In the genomic region with DNA sequence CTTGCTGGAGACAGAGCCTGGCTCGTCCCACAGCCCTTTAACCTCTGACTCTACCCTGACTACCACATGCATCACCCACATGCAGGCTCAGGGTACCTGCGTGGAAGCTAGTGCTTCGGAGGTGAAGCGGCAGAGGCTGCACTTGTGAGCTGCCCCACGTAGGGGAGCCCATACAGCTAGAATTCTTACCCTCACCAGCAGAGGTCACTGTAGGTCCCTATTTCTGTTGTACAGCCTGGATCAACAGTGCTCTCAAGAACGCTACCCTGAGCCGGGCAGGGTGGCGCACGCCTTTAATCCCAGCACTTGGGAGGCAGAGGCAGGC, we compare ENCODE assay signal across 9 mouse cellular contexts. TPM values are rescaled to one million over a fixed set of nuclear protein-coding genes. Genes with fewer than 3 reads are reported as not detected.
A peak's percentile ranks its signal among the peaks of the same experiment; 100 is the strongest.
DNase-seq lines count a peak whose midpoint lies in the region; ATAC-seq and TF ChIP-seq lines count a peak whose summit lies in the region.
"Had no signal": no experiment of that assay in that cellular context is flagged by ENCODE, and none has a peak within 500 bp of the region (broad histone marks: within the 10 kb centered on the region; RNA-seq: fewer than 3 reads in every experiment).

No protein-coding gene starts in this region.

- H3K4me3 ChIP-seq in stomach, postnatal 0 days (ENCODE audit: low read depth, low read length): no peak overlapping the region

- no peaks in the 10 kb centered on the region for H3K9me3 ChIP-seq in stomach, postnatal 0 days (ENCODE audit: control insufficient read depth, low read length)

- H3K4me1 ChIP-seq in stomach, postnatal 0 days (replicated peaks; ENCODE audit: control insufficient read depth, insufficient read depth): no peaks in the 10 kb centered on the region

- H3K36me3 ChIP-seq in stomach, postnatal 0 days (ENCODE audit: control insufficient read depth, insufficient read depth, low read length): peaks cover 17% of the 10 kb centered on the region

- ATAC-seq in inflammation-experienced regulatory T-cells, adult 6 months: peak; percentile 74
- peak; percentile 56 for ATAC-seq in stomach, postnatal 0 days (ENCODE audit: low FRiP score, low TSS enrichment)

- no peak overlapping the region for H3K4me2 ChIP-seq in stomach, postnatal 0 days (replicated peaks; ENCODE audit: low read depth)

- no peak overlapping the region for H3K9ac ChIP-seq in stomach, postnatal 0 days (ENCODE audit: low read length)

- WGBS in stomach, postnatal 0 days: 74% methylated on average over 9 of the region's 9 CpGs

- peak; percentile 70 for TF ChIP-seq CTCF in stomach, postnatal 0 days (IDR thresholded peaks at IDR 0.05; ENCODE audit: low read depth)

- TF ChIP-seq EP300 in stomach, postnatal 0 days (optimal IDR thresholded peaks at IDR 0.05): no peak

- no peak overlapping the region for H3K27ac ChIP-seq in stomach, postnatal 0 days (replicated peaks)

- DNase-seq in gastrocnemius, adult 18-20 months (ENCODE audit: low spot score): peak; percentile 75
- no peak for DNase-seq in gastrocnemius, postnatal 4 days (ENCODE audit: low spot score in 2 of 2)
- peak; percentile 82 for DNase-seq in CD4-positive helper T cell, adult 2 months (ENCODE audit: low read depth, low spot score)
- DNase-seq in brain, adult 2 months (ENCODE audit: low read depth, low spot score): peak; percentile 60
- DNase-seq in lung, adult 18-20 months: peak; percentile 66 to 80
- peak; percentile 63 for DNase-seq in stomach, postnatal 0 days (ENCODE audit: low spot score)
- DNase-seq in urinary bladder, postnatal 36 days (ENCODE audit: low spot score in 2 of 2): no peak

- H3K27me3 ChIP-seq in stomach, postnatal 0 days (ENCODE audit: control insufficient read depth, insufficient read depth, low read length): no peaks in the 10 kb centered on the region

RNA-seq across cellular contexts. Expression of a gene that starts 7.5 kb away (rescaled TPM):
- not detected for total RNA-seq in gastrocnemius, adult 18-20 months (2021)
- not detected for total RNA-seq in gastrocnemius, postnatal 4 days (2021)
- polyA plus RNA-seq in inflammation-experienced regulatory T-cells, adult 6 months (2017; shearing (Covaris generic)): not detected
- 0.18 TPM in 1 of 2 replicates, not detected in the other for polyA plus RNA-seq in stomach, postnatal 0 days (2015; fragmentation: Nextera tagmentation; extraction: Ambion mirVana)
- polyA plus RNA-seq: stomach, embryonic 14.5 days had no signal

RNA-seq across cellular contexts. Expression of a gene that starts 10.2 kb away (rescaled TPM):
- total RNA-seq in gastrocnemius, adult 18-20 months (2021): 1 to 10 TPM; 6.3 to 7.5 TPM
- total RNA-seq in gastrocnemius, postnatal 4 days (2021): 10 to 100 TPM; 12.1 to 19.0 TPM
- polyA plus RNA-seq in inflammation-experienced regulatory T-cells, adult 6 months (2017; shearing (Covaris generic)): 1 to 10 TPM; 6.6 to 9.1 (median 7.4) TPM
- polyA plus RNA-seq in stomach, postnatal 0 days (2015; fragmentation: Nextera tagmentation; extraction: Ambion mirVana): 109 and 120 TPM in 2 replicates

RNA-seq across cellular contexts. Expression of a gene that starts 14.2 kb away (rescaled TPM):
- total RNA-seq in gastrocnemius, adult 18-20 months (2021): 10 to 100 TPM; 19.6 to 34.7 TPM
- total RNA-seq in gastrocnemius, postnatal 4 days (2021): 100 to 1,000 TPM; 132 to 141 TPM
- polyA plus RNA-seq in inflammation-experienced regulatory T-cells, adult 6 months (2017; shearing (Covaris generic)): 1 to 10 TPM in 2 of 3 experiments, not detected in 1; 1.7 to 2.3 TPM
- 49.7 and 54.3 TPM in 2 replicates for polyA plus RNA-seq in stomach, postnatal 0 days (2015; fragmentation: Nextera tagmentation; extraction: Ambion mirVana)

RNA-seq across cellular contexts. Expression of a gene that starts 34.3 kb away (rescaled TPM):
- 1 to 10 TPM; 1.9 TPM for total RNA-seq in gastrocnemius, adult 18-20 months (2021)
- total RNA-seq in gastrocnemius, postnatal 4 days (2021): 1 to 10 TPM; 2.6 to 4.0 TPM
- 1 to 10 TPM; 1.2 to 4.2 (median 2.1) TPM for polyA plus RNA-seq in inflammation-experienced regulatory T-cells, adult 6 months (2017; shearing (Covaris generic))
- 10.9 and 13.4 TPM in 2 replicates for polyA plus RNA-seq in stomach, postnatal 0 days (2015; fragmentation: Nextera tagmentation; extraction: Ambion mirVana)

Comparison
In these comparisons a context has a peak if more than half of its experiments do, and no peak if none do; other contexts are left out.
1. DNase-seq: peak in gastrocnemius, adult 18-20 months (single experiment), CD4-positive helper T cell, adult 2 months (single experiment), brain, adult 2 months (single experiment), lung, adult 18-20 months (2 of 2) and stomach, postnatal 0 days (single experiment); none in gastrocnemius, postnatal 4 days (0 of 2) and urinary bladder, postnatal 36 days (0 of 2).